Mouse (Mus musculus) limb, embryonic 14.5 days (tissue): ENCODE results near the gene Olfr606. TPM values are rescaled to one million over a fixed set of nuclear protein-coding genes. Genes with fewer than 3 reads are reported as not detected.

ENCODE experiments used
- ATAC-seq: fragments of 200-750 bp; cut with Nextera tagmentation; 2 replicates; pipeline ENCODE4 v1.8.0; 2017; ENCODE audit warnings: low read depth, moderate number of reproducible peaks, moderate TSS enrichment; ENCODE audit not compliant: low FRiP score
- DNase-seq: peaks from one replicate; pipeline ENCODE4 v3.0.0-alpha.2; 2015; ENCODE audit warnings: low spot score
- H3K27ac ChIP-seq: fragments of 300-500 bp; sonication (generic); replicated peaks from 2 replicates; pipeline ENCODE4 v1.5.1; 2014; ENCODE audit warnings: low read depth, mild to moderate bottlenecking, low read length, moderate library complexity, mixed read lengths
- H3K27me3 ChIP-seq: fragments of 300-500 bp; sonication (generic); 2 replicates; pipeline ENCODE4 v1.6.1; 2014; ENCODE audit warnings: low read length, mixed read lengths; ENCODE audit not compliant: control insufficient read depth, insufficient read depth
- H3K36me3 ChIP-seq: fragments of 300-500 bp; sonication (generic); 2 replicates; pipeline ENCODE4 v1.6.1; 2014; ENCODE audit warnings: mild to moderate bottlenecking, low read length, moderate library complexity, mixed read lengths; ENCODE audit not compliant: control insufficient read depth, insufficient read depth
- H3K4me1 ChIP-seq: fragments of 300-500 bp; sonication (generic); 2 replicates; pipeline ENCODE4 v1.6.1; 2014; ENCODE audit warnings: antibody characterized with exemption, low read length, mixed read lengths; ENCODE audit not compliant: control insufficient read depth, insufficient read depth
- H3K4me2 ChIP-seq: fragments of 300-500 bp; sonication (generic); replicated peaks from 2 replicates; pipeline ENCODE4 v1.6.1; 2014; ENCODE audit warnings: low read depth, mild to moderate bottlenecking, low read length, moderate library complexity; ENCODE audit not compliant: severe bottlenecking
- H3K4me3 ChIP-seq: fragments of 300-500 bp; sonication (generic); replicated peaks from 2 replicates; pipeline ENCODE4 v1.5.1; 2014; ENCODE audit warnings: low read length
- H3K9ac ChIP-seq: fragments of 300-500 bp; sonication (generic); 2 replicates; pipeline ENCODE4 v1.6.1; 2014; ENCODE audit warnings: mild to moderate bottlenecking, low read depth, low read length, moderate library complexity; ENCODE audit not compliant: severe bottlenecking
- H3K9me3 ChIP-seq: fragments of 300-500 bp; sonication (generic); 2 replicates; pipeline ENCODE4 v1.6.1; 2016; ENCODE audit warnings: low read length; ENCODE audit not compliant: control insufficient read depth
- POLR2A ChIP-seq: fragments of 200-500 bp; IDR thresholded peaks from 2 replicates; pipeline ENCODE4 v1.8.0; 2012; ENCODE audit warnings: inconsistent platforms, mild to moderate bottlenecking, moderate library complexity, borderline replicate concordance; ENCODE audit not compliant: insufficient read depth, insufficient read length; ENCODE audit errors: extremely low read depth
- WGBS: fragments of 180-500 bp; shearing (Covaris S2); extraction: QIAGEN DNeasy Blood & Tissue Kit; methylation state at CpG from one replicate; pipeline ENCODE4 v1.1.7; 2014; 5-methylcytosine and 5-hydroxymethylcytosine counted together
- microRNA-seq: library from miRNA; unstranded; fragments of <30 nt; microRNA quantifications from one replicate; pipeline ENCODE4, GENCODE M21; 2016
- polyA plus RNA-seq, 2 experiments: library from polyadenylated mRNA; depleted of rRNA in 1 of 2; stranded (reverse) in 1 of 2; unstranded in 1 of 2; fragments of >200 nt; fragmentation: Nextera tagmentation in 1 of 2; extraction: Ambion mirVana in 1 of 2; gene quantifications; 2 replicates each; pipeline versions ENCODE4 v1.2.1 to v1.2.3; 2012 to 2014

Olfr606 gene
- polyA plus RNA-seq, 2 experiments, result not detected

GRCm38 (mm10) chr7:103497962-103498361 lies 49.1 kb downstream of the Olfr606 start, which contains the start of gene Olfr609:
Gene Olfr609, minus strand, starts transcription at chr7:103498062.
- 42% methylated on average over 1 of the region's 1 CpGs for WGBS
- ATAC-seq, result no peak
- H3K4me1 ChIP-seq, result no peaks in the 10 kb centered on the region
- H3K4me3 ChIP-seq, result no peak within 1 kb of the TSS
- H3K27ac ChIP-seq, result no peak within 1 kb of the TSS
- H3K9me3 ChIP-seq, result no peaks in the 10 kb centered on the region
- no peaks in the 10 kb centered on the region for H3K36me3 ChIP-seq
- no peak for DNase-seq
- TF ChIP-seq POLR2A, result no peak
- H3K9ac ChIP-seq, result no peak within 1 kb of the TSS
- H3K4me2 ChIP-seq, result no peak within 1 kb of the TSS
- no peaks in the 10 kb centered on the region for H3K27me3 ChIP-seq

Small RNA genes within 50 kb of the gene (microRNA-seq; reads per million reads assigned to microRNA genes)
- not detected for gene Gm25774

Other genes with a start within 250 kb of the Olfr606 start
- not detected in 2 replicates for gene Olfr593, start 237.2 kb upstream of the Olfr606 start, polyA plus RNA-seq (2012; rRNA removed)
- not detected in 2 replicates for gene Olfr593, start 237.2 kb upstream of the Olfr606 start, polyA plus RNA-seq (2014; fragmentation: Nextera tagmentation; extraction: Ambion mirVana)
- not detected in 2 replicates for gene Olfr594, start 232.1 kb upstream of the Olfr606 start, polyA plus RNA-seq (2012; rRNA removed)
- gene Olfr594, start 232.1 kb upstream of the Olfr606 start, polyA plus RNA-seq (2014; fragmentation: Nextera tagmentation; extraction: Ambion mirVana), result not detected in 2 replicates
- gene Usp17ld, start 196.5 kb upstream of the Olfr606 start, polyA plus RNA-seq (2012; rRNA removed), result not detected in 2 replicates
- not detected in 2 replicates for gene Usp17ld, start 196.5 kb upstream of the Olfr606 start, polyA plus RNA-seq (2014; fragmentation: Nextera tagmentation; extraction: Ambion mirVana)
- not detected in 2 replicates for gene Olfr596, start 143.4 kb upstream of the Olfr606 start, polyA plus RNA-seq (2012; rRNA removed)
- gene Olfr596, start 143.4 kb upstream of the Olfr606 start, polyA plus RNA-seq (2014; fragmentation: Nextera tagmentation; extraction: Ambion mirVana), result not detected in 2 replicates
- not detected in 2 replicates for gene Olfr597, start 132.7 kb upstream of the Olfr606 start, polyA plus RNA-seq (2012; rRNA removed)
- gene Olfr597, start 132.7 kb upstream of the Olfr606 start, polyA plus RNA-seq (2014; fragmentation: Nextera tagmentation; extraction: Ambion mirVana), result not detected in 2 replicates
- gene Olfr598, start 125.5 kb upstream of the Olfr606 start, polyA plus RNA-seq (2012; rRNA removed), result not detected in 2 replicates
- not detected in 2 replicates for gene Olfr598, start 125.5 kb upstream of the Olfr606 start, polyA plus RNA-seq (2014; fragmentation: Nextera tagmentation; extraction: Ambion mirVana)
- not detected in 2 replicates for gene Olfr599, start 113.1 kb upstream of the Olfr606 start, polyA plus RNA-seq (2012; rRNA removed)
- not detected in 2 replicates for gene Olfr599, start 113.1 kb upstream of the Olfr606 start, polyA plus RNA-seq (2014; fragmentation: Nextera tagmentation; extraction: Ambion mirVana)
- gene Olfr600, start 99.4 kb upstream of the Olfr606 start, polyA plus RNA-seq (2012; rRNA removed), result not detected in 2 replicates
- gene Olfr600, start 99.4 kb upstream of the Olfr606 start, polyA plus RNA-seq (2014; fragmentation: Nextera tagmentation; extraction: Ambion mirVana), result not detected in 2 replicates
- not detected in 2 replicates for gene Olfr601, start 86.4 kb upstream of the Olfr606 start, polyA plus RNA-seq (2012; rRNA removed)
- not detected in 2 replicates for gene Olfr601, start 86.4 kb upstream of the Olfr606 start, polyA plus RNA-seq (2014; fragmentation: Nextera tagmentation; extraction: Ambion mirVana)
- gene Olfr603, start 62.9 kb upstream of the Olfr606 start, polyA plus RNA-seq (2012; rRNA removed), result not detected in 2 replicates
- gene Olfr603, start 62.9 kb upstream of the Olfr606 start, polyA plus RNA-seq (2014; fragmentation: Nextera tagmentation; extraction: Ambion mirVana), result not detected in 2 replicates
- not detected in 2 replicates for gene Usp17lc, start 34.0 kb upstream of the Olfr606 start, polyA plus RNA-seq (2012; rRNA removed)
- not detected in 2 replicates for gene Usp17lc, start 34.0 kb upstream of the Olfr606 start, polyA plus RNA-seq (2014; fragmentation: Nextera tagmentation; extraction: Ambion mirVana)
- not detected in 2 replicates for gene Olfr605, start 3.6 kb upstream of the Olfr606 start, polyA plus RNA-seq (2012; rRNA removed)
- gene Olfr605, start 3.6 kb upstream of the Olfr606 start, polyA plus RNA-seq (2014; fragmentation: Nextera tagmentation; extraction: Ambion mirVana), result not detected in 2 replicates
- gene Olfr607, start 15.1 kb downstream of the Olfr606 start, polyA plus RNA-seq (2012; rRNA removed), result not detected in 2 replicates
- gene Olfr607, start 15.1 kb downstream of the Olfr606 start, polyA plus RNA-seq (2014; fragmentation: Nextera tagmentation; extraction: Ambion mirVana), result not detected in 2 replicates
- gene Olfr608, start 20.8 kb downstream of the Olfr606 start, polyA plus RNA-seq (2012; rRNA removed), result not detected in 2 replicates
- not detected in 2 replicates for gene Olfr608, start 20.8 kb downstream of the Olfr606 start, polyA plus RNA-seq (2014; fragmentation: Nextera tagmentation; extraction: Ambion mirVana)
- gene Olfr609, start 49.0 kb downstream of the Olfr606 start, polyA plus RNA-seq (2012; rRNA removed), result not detected in 2 replicates
- not detected in 2 replicates for gene Olfr609, start 49.0 kb downstream of the Olfr606 start, polyA plus RNA-seq (2014; fragmentation: Nextera tagmentation; extraction: Ambion mirVana)
- not detected in 2 replicates for gene Olfr610, start 63.1 kb downstream of the Olfr606 start, polyA plus RNA-seq (2012; rRNA removed)
- gene Olfr610, start 63.1 kb downstream of the Olfr606 start, polyA plus RNA-seq (2014; fragmentation: Nextera tagmentation; extraction: Ambion mirVana), result not detected in 2 replicates
- gene Olfr611, start 71.8 kb downstream of the Olfr606 start, polyA plus RNA-seq (2012; rRNA removed), result not detected in 2 replicates
- gene Olfr611, start 71.8 kb downstream of the Olfr606 start, polyA plus RNA-seq (2014; fragmentation: Nextera tagmentation; extraction: Ambion mirVana), result not detected in 2 replicates
- gene Olfr612, start 93.7 kb downstream of the Olfr606 start, polyA plus RNA-seq (2012; rRNA removed), result not detected in 2 replicates
- gene Olfr612, start 93.7 kb downstream of the Olfr606 start, polyA plus RNA-seq (2014; fragmentation: Nextera tagmentation; extraction: Ambion mirVana), result not detected in 2 replicates
- gene Olfr613, start 99.0 kb downstream of the Olfr606 start, polyA plus RNA-seq (2012; rRNA removed), result not detected in 2 replicates
- not detected in 2 replicates for gene Olfr613, start 99.0 kb downstream of the Olfr606 start, polyA plus RNA-seq (2014; fragmentation: Nextera tagmentation; extraction: Ambion mirVana)
- not detected in 2 replicates for gene Olfr615, start 107.0 kb downstream of the Olfr606 start, polyA plus RNA-seq (2012; rRNA removed)
- not detected in 2 replicates for gene Olfr615, start 107.0 kb downstream of the Olfr606 start, polyA plus RNA-seq (2014; fragmentation: Nextera tagmentation; extraction: Ambion mirVana)
- gene Olfr616, start 120.1 kb downstream of the Olfr606 start, polyA plus RNA-seq (2012; rRNA removed), result not detected in 2 replicates
- gene Olfr616, start 120.1 kb downstream of the Olfr606 start, polyA plus RNA-seq (2014; fragmentation: Nextera tagmentation; extraction: Ambion mirVana), result not detected in 2 replicates
- gene Olfr617, start 124.0 kb downstream of the Olfr606 start, polyA plus RNA-seq (2012; rRNA removed), result not detected in 2 replicates
- not detected in 2 replicates for gene Olfr617, start 124.0 kb downstream of the Olfr606 start, polyA plus RNA-seq (2014; fragmentation: Nextera tagmentation; extraction: Ambion mirVana)
- gene Olfr618, start 141.1 kb downstream of the Olfr606 start, polyA plus RNA-seq (2012; rRNA removed), result not detected in 2 replicates
- gene Olfr618, start 141.1 kb downstream of the Olfr606 start, polyA plus RNA-seq (2014; fragmentation: Nextera tagmentation; extraction: Ambion mirVana), result not detected in 2 replicates
- not detected in 2 replicates for gene Olfr619, start 151.5 kb downstream of the Olfr606 start, polyA plus RNA-seq (2012; rRNA removed)
- not detected in 2 replicates for gene Olfr619, start 151.5 kb downstream of the Olfr606 start, polyA plus RNA-seq (2014; fragmentation: Nextera tagmentation; extraction: Ambion mirVana)
- gene Olfr620, start 163.5 kb downstream of the Olfr606 start, polyA plus RNA-seq (2012; rRNA removed), result not detected in 2 replicates
- not detected in 2 replicates for gene Olfr620, start 163.5 kb downstream of the Olfr606 start, polyA plus RNA-seq (2014; fragmentation: Nextera tagmentation; extraction: Ambion mirVana)
- gene Olfr622, start 193.7 kb downstream of the Olfr606 start, polyA plus RNA-seq (2012; rRNA removed), result not detected in 2 replicates
- gene Olfr622, start 193.7 kb downstream of the Olfr606 start, polyA plus RNA-seq (2014; fragmentation: Nextera tagmentation; extraction: Ambion mirVana), result not detected in 2 replicates
- gene Olfr623, start 214.7 kb downstream of the Olfr606 start, polyA plus RNA-seq (2012; rRNA removed), result not detected in 2 replicates
- not detected in 2 replicates for gene Olfr623, start 214.7 kb downstream of the Olfr606 start, polyA plus RNA-seq (2014; fragmentation: Nextera tagmentation; extraction: Ambion mirVana)
- gene Olfr624, start 222.1 kb downstream of the Olfr606 start, polyA plus RNA-seq (2012; rRNA removed), result 0.03 TPM in 1 of 2 replicates, not detected in the other
- 0.06 and 0.07 TPM in 2 replicates for gene Olfr624, start 222.1 kb downstream of the Olfr606 start, polyA plus RNA-seq (2014; fragmentation: Nextera tagmentation; extraction: Ambion mirVana)
- not detected in 2 replicates for gene Olfr625-ps1, start 233.7 kb downstream of the Olfr606 start, polyA plus RNA-seq (2012; rRNA removed)
- gene Olfr625-ps1, start 233.7 kb downstream of the Olfr606 start, polyA plus RNA-seq (2014; fragmentation: Nextera tagmentation; extraction: Ambion mirVana), result not detected in 2 replicates